Mouse (Mus musculus): ENCODE measurements around the gene Frmd4a. TPM values are rescaled to one million over a fixed set of nuclear protein-coding genes. Genes with fewer than 3 reads are reported as not detected.

Frmd4a gene
- polyA plus RNA-seq, 1 experiment: 29.6 TPM

- TF ChIP-seq GATA1 (IDR thresholded peaks at IDR 0.05; ENCODE audit: low read length): no peak
Observed at GRCm38 (mm10) chr2:4099777-4100104, 82.2 kb downstream of the Frmd4a start.

- no peak for TF ChIP-seq GATA1 (IDR thresholded peaks at IDR 0.05; ENCODE audit: low read length)
Observed at GRCm38 (mm10) chr2:4101370-4101769, 83.9 kb downstream of the Frmd4a start.

GRCm38 (mm10) chr2:4113303-4113920, 95.9 kb downstream of the Frmd4a start:
- no peak for TF ChIP-seq GATA1 (IDR thresholded peaks at IDR 0.05; ENCODE audit: low read length)

GRCm38 (mm10) chr2:4119678-4120458, 102.4 kb downstream of the Frmd4a start:
- no peak for TF ChIP-seq GATA1 (IDR thresholded peaks at IDR 0.05; ENCODE audit: low read length)

- TF ChIP-seq GATA1 (IDR thresholded peaks at IDR 0.05; ENCODE audit: low read length): no peak
Observed at GRCm38 (mm10) chr2:4131216-4131615, 113.7 kb downstream of the Frmd4a start.

- TF ChIP-seq GATA1 (IDR thresholded peaks at IDR 0.05; ENCODE audit: low read length): no peak
Observed at GRCm38 (mm10) chr2:4137493-4137892, 120.0 kb downstream of the Frmd4a start.

GRCm38 (mm10) chr2:4142221-4142950, 124.9 kb downstream of the Frmd4a start:
- TF ChIP-seq GATA1 (IDR thresholded peaks at IDR 0.05; ENCODE audit: low read length): no peak

- no peak for TF ChIP-seq GATA1 (IDR thresholded peaks at IDR 0.05; ENCODE audit: low read length)
Observed at GRCm38 (mm10) chr2:4144424-4144823, 126.9 kb downstream of the Frmd4a start.

GRCm38 (mm10) chr2:4152521-4153040, 135.1 kb downstream of the Frmd4a start:
- no peak for TF ChIP-seq GATA1 (IDR thresholded peaks at IDR 0.05; ENCODE audit: low read length)

- TF ChIP-seq GATA1 (IDR thresholded peaks at IDR 0.05; ENCODE audit: low read length): no peak
Observed at GRCm38 (mm10) chr2:4153131-4153631, 135.7 kb downstream of the Frmd4a start.

GRCm38 (mm10) chr2:4154036-4154653, 136.6 kb downstream of the Frmd4a start:
- no peak for TF ChIP-seq GATA1 (IDR thresholded peaks at IDR 0.05; ENCODE audit: low read length)

GRCm38 (mm10) chr2:4154654-4155047, 137.1 kb downstream of the Frmd4a start:
- no peak for TF ChIP-seq GATA1 (IDR thresholded peaks at IDR 0.05; ENCODE audit: low read length)

GRCm38 (mm10) chr2:4155406-4155805, 137.9 kb downstream of the Frmd4a start:
- no peak for TF ChIP-seq GATA1 (IDR thresholded peaks at IDR 0.05; ENCODE audit: low read length)

- TF ChIP-seq GATA1 (IDR thresholded peaks at IDR 0.05; ENCODE audit: low read length): no peak
Observed at GRCm38 (mm10) chr2:4156511-4156910, 139.0 kb downstream of the Frmd4a start.

- TF ChIP-seq GATA1 (IDR thresholded peaks at IDR 0.05; ENCODE audit: low read length): no peak
Observed at GRCm38 (mm10) chr2:4157396-4157795, 139.9 kb downstream of the Frmd4a start.
